Mouse (Mus musculus): ENCODE data around the gene Steap2. TPM values are rescaled to one million over a fixed set of nuclear protein-coding genes. Genes with fewer than 3 reads are reported as not detected.
"Not testable (repeated sequence)": the region's sequence is repeated elsewhere in the genome, so short reads cannot be mapped to it uniquely, and the experiment has no call there.

Gene Steap2
- polyA plus RNA-seq, 1 experiment from 2014 or later: 4.6 TPM

GRCm38 (mm10) chr5:5700386-5700785 is 6.0 kb upstream of the Steap2 start:
- H3K4me3 ChIP-seq (ENCODE audit: low read depth, low read length): no peak overlapping the region
- no peak overlapping the region for H3K4me2 ChIP-seq (ENCODE audit: low read depth, low read length)
- H3K9me3 ChIP-seq (replicated peaks; ENCODE audit: control insufficient read depth, low read length): no peaks in the 10 kb centered on the region
- no peaks in the 10 kb centered on the region for H3K27me3 ChIP-seq (ENCODE audit: control insufficient read depth, insufficient read depth, low read depth, low read length)
- no peak for ATAC-seq (ENCODE audit: low read depth)
- no peak overlapping the region for H3K9ac ChIP-seq (ENCODE audit: low read depth, low read length)
- no peaks in the 10 kb centered on the region for H3K4me1 ChIP-seq (ENCODE audit: control insufficient read depth, low read depth, low read length)
- 48% methylated on average over 2 of the region's 2 CpGs for WGBS (ENCODE audit: insufficient replicate concordance)
- no peaks in the 10 kb centered on the region for H3K36me3 ChIP-seq (ENCODE audit: control insufficient read depth, insufficient read depth)
- no peak overlapping the region for H3K27ac ChIP-seq (ENCODE audit: low read length)

GRCm38 (mm10) chr5:5698830-5699229 is 4.5 kb upstream of the Steap2 start:
- Histone ChIP-seq H3K27me3 (ENCODE audit: control insufficient read depth, insufficient read depth, low read depth, low read length) (peaks cover 6% of the 10 kb centered on the region), H3K9ac (ENCODE audit: low read depth, low read length) (no peak overlapping the region), H3K4me2 (ENCODE audit: low read depth, low read length) (no peak overlapping the region), H3K27ac (ENCODE audit: low read length) (no peak overlapping the region), H3K4me3 (ENCODE audit: low read depth, low read length) (no peak overlapping the region), H3K36me3 (ENCODE audit: control insufficient read depth, insufficient read depth) (no peaks in the 10 kb centered on the region), H3K4me1 (ENCODE audit: control insufficient read depth, low read depth, low read length) (no peaks in the 10 kb centered on the region), H3K9me3 (replicated peaks; ENCODE audit: control insufficient read depth, low read length) (no peaks in the 10 kb centered on the region)
- ATAC-seq (ENCODE audit: low read depth): no peak
- WGBS (ENCODE audit: insufficient replicate concordance): 31% methylated on average over 3 of the region's 3 CpGs

DNA sequence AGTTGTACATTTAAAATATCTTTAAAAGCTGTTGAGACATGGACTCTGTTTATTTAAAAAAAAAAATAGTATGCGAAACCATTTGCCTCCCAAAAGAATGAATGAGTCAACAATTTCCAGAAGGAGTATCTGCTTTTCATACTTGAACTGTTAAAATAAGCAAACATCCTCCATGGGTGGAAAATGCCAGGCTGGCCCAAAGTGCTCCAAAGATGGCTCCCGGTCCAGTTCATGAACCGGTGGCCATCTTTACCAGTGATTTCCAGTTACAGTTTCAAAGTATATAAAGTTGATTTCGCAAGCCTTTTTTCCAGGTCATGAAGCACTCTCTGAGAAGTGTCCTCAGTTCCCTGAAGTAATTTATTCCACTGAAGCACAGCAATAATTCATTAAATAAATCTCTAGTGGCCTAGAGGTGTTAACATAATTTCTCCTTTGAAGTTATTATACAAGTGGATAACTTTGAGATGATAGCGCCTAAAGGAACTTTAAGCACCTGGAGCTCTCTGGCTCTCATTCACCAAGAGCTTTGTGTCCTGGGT is 1.1 kb upstream of the Steap2 start:
- Histone ChIP-seq H3K9me3 (replicated peaks; ENCODE audit: control insufficient read depth, low read length) (no peaks in the 10 kb centered on the region), H3K36me3 (ENCODE audit: control insufficient read depth, insufficient read depth) (no peaks in the 10 kb centered on the region), H3K4me1 (ENCODE audit: control insufficient read depth, low read depth, low read length) (no peaks in the 10 kb centered on the region), H3K27ac (ENCODE audit: low read length) (no peak overlapping the region), H3K27me3 (ENCODE audit: control insufficient read depth, insufficient read depth, low read depth, low read length) (peaks cover 13% of the 10 kb centered on the region), H3K4me2 (ENCODE audit: low read depth, low read length) (no peak overlapping the region), H3K4me3 (ENCODE audit: low read depth, low read length) (no peak overlapping the region), H3K9ac (ENCODE audit: low read depth, low read length) (no peak overlapping the region)
- ATAC-seq (ENCODE audit: low read depth): no peak
- WGBS (ENCODE audit: insufficient replicate concordance): 74% methylated on average over 5 of the region's 5 CpGs

DNA sequence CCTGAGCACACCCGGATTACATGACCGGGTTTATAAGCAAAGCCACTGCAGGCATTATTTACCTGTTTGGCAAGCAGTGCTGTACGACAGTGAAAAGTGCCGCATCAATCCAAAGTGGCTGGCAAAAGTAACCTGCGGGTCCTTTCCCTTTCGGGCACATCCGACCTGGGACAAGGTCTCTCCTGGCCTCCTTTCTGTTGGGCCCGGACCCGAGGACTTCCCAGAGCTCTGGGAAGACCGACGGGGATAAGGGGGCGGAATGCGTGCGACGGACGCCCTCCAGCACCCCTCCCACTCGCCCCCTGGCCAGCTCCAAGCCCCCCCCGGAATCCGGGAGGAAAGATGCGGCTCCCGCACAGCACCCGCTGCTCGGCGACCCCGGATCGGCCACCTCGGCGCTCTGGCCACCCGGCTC is 830 bp downstream of the Steap2 start:
- ATAC-seq (ENCODE audit: low read depth): peak; percentile 12
- Histone ChIP-seq H3K4me3 (ENCODE audit: low read depth, low read length) (peak overlapping the region; percentile 62), H3K27me3 (ENCODE audit: control insufficient read depth, insufficient read depth, low read depth, low read length) (peaks cover 13% of the 10 kb centered on the region), H3K36me3 (ENCODE audit: control insufficient read depth, insufficient read depth) (no peaks in the 10 kb centered on the region), H3K4me1 (ENCODE audit: control insufficient read depth, low read depth, low read length) (no peaks in the 10 kb centered on the region), H3K9me3 (replicated peaks; ENCODE audit: control insufficient read depth, low read length) (no peaks in the 10 kb centered on the region), H3K9ac (ENCODE audit: low read depth, low read length) (peak overlapping the region; percentile 57), H3K4me2 (ENCODE audit: low read depth, low read length) (peak overlapping the region; percentile 46), H3K27ac (ENCODE audit: low read length) (peak overlapping the region; percentile 77)
- under 1% methylated on average over 29 of the region's 29 CpGs for WGBS (ENCODE audit: insufficient replicate concordance)

- ATAC-seq (ENCODE audit: low read depth): no peak
- Histone ChIP-seq H3K27me3 (ENCODE audit: control insufficient read depth, insufficient read depth, low read depth, low read length) (peaks cover 13% of the 10 kb centered on the region), H3K9ac (ENCODE audit: low read depth, low read length) (no peak overlapping the region), H3K4me3 (ENCODE audit: low read depth, low read length) (no peak overlapping the region), H3K36me3 (ENCODE audit: control insufficient read depth, insufficient read depth) (no peaks in the 10 kb centered on the region), H3K27ac (ENCODE audit: low read length) (no peak overlapping the region), H3K4me1 (ENCODE audit: control insufficient read depth, low read depth, low read length) (no peaks in the 10 kb centered on the region; the same call in none of the 2 replicates), H3K9me3 (replicated peaks; ENCODE audit: control insufficient read depth, low read length) (no peaks in the 10 kb centered on the region), H3K4me2 (ENCODE audit: low read depth, low read length) (no peak overlapping the region)
- WGBS (ENCODE audit: insufficient replicate concordance): 38% methylated on average over 4 of the region's 4 CpGs
Observed at GRCm38 (mm10) chr5:5692167-5692738, 2.1 kb downstream of the Steap2 start.

DNA sequence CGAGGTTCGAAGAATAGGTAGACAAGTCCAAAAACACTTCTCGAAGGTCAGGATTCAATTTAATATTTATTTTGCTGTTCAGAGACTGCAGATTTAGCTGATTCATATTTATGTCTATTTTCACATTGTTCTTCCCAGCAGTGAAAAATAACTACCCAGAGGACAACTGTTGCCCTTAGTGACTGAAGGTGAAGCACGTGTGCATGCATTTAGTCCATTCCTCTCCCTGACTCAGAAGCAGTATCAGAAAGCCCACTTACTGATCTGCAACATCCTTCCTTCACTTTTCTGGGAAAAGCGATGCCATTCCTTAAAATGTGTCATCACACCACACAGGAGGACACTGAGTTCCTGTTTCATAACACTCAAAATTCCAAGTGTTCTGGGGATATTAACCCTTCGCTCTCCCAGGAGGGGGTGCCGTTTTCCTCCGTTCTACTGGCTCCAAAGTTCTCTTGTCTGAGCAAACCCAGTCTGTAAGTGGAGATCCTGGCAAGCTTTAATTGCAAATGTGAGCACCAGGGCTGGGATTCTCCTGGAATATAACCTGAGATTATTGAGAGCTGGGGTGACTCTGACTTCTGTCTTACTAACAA is 5.3 kb downstream of the Steap2 start:
- H3K4me1 ChIP-seq (ENCODE audit: control insufficient read depth, low read depth, low read length): no peaks in the 10 kb centered on the region; the same call in none of the 2 replicates
- 49% methylated on average over 8 of the region's 8 CpGs for WGBS (ENCODE audit: insufficient replicate concordance)
- H3K9me3 ChIP-seq (replicated peaks; ENCODE audit: control insufficient read depth, low read length): no peaks in the 10 kb centered on the region
- no peak overlapping the region for H3K4me2 ChIP-seq (ENCODE audit: low read depth, low read length)
- H3K4me3 ChIP-seq (ENCODE audit: low read depth, low read length): no peak overlapping the region
- no peaks in the 10 kb centered on the region for H3K36me3 ChIP-seq (ENCODE audit: control insufficient read depth, insufficient read depth)
- H3K27ac ChIP-seq (ENCODE audit: low read length): no peak overlapping the region
- no peak overlapping the region for H3K9ac ChIP-seq (ENCODE audit: low read depth, low read length)
- peaks cover 8% of the 10 kb centered on the region for H3K27me3 ChIP-seq (ENCODE audit: control insufficient read depth, insufficient read depth, low read depth, low read length)
- ATAC-seq (ENCODE audit: low read depth): no peak

GRCm38 (mm10) chr5:5688228-5688627 is 6.2 kb downstream of the Steap2 start:
- H3K9me3 ChIP-seq (replicated peaks; ENCODE audit: control insufficient read depth, low read length): no peaks in the 10 kb centered on the region
- no peaks in the 10 kb centered on the region for H3K36me3 ChIP-seq (ENCODE audit: control insufficient read depth, insufficient read depth)
- ATAC-seq (ENCODE audit: low read depth): no peak
- no peaks in the 10 kb centered on the region; the same call in none of the 2 replicates for H3K4me1 ChIP-seq (ENCODE audit: control insufficient read depth, low read depth, low read length)
- no peak overlapping the region for H3K4me2 ChIP-seq (ENCODE audit: low read depth, low read length)
- 58% methylated on average over 6 of the region's 6 CpGs for WGBS (ENCODE audit: insufficient replicate concordance)
- no peak overlapping the region for H3K9ac ChIP-seq (ENCODE audit: low read depth, low read length)
- H3K4me3 ChIP-seq (ENCODE audit: low read depth, low read length): no peak overlapping the region
- no peak overlapping the region for H3K27ac ChIP-seq (ENCODE audit: low read length)
- peaks cover under 1% of the 10 kb centered on the region; the same call in 1 of the 2 replicates for H3K27me3 ChIP-seq (ENCODE audit: control insufficient read depth, insufficient read depth, low read depth, low read length)

DNA sequence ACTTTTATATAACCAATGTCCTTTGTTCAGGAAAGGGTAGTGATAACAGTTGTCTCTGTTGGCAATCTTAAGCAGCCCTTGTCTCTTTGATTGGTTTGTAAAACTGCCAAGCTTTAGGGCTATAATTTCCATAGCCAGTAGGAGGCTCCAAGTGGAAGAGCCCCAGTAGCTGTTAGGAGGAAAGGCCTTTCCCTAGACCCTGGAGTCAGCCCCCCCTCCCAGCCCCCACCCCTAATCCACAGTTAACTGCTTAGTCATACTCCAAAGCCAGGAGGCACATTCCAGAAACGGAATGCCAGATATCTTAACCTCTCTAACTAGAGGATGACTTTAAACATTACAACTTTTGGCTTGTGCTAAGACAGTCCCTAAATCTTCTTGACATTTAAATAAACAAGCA is 7.4 kb downstream of the Steap2 start:
- H3K27ac ChIP-seq (ENCODE audit: low read length): no peak overlapping the region
- no peaks in the 10 kb centered on the region for H3K9me3 ChIP-seq (replicated peaks; ENCODE audit: control insufficient read depth, low read length)
- WGBS (ENCODE audit: insufficient replicate concordance): 4% methylated on average over 1 of the region's 1 CpGs
- H3K4me3 ChIP-seq (ENCODE audit: low read depth, low read length): no peak overlapping the region
- H3K9ac ChIP-seq (ENCODE audit: low read depth, low read length): no peak overlapping the region
- no peak overlapping the region for H3K4me2 ChIP-seq (ENCODE audit: low read depth, low read length)
- no peaks in the 10 kb centered on the region for H3K27me3 ChIP-seq (ENCODE audit: control insufficient read depth, insufficient read depth, low read depth, low read length)
- no peaks in the 10 kb centered on the region; the same call in none of the 2 replicates for H3K4me1 ChIP-seq (ENCODE audit: control insufficient read depth, low read depth, low read length)
- H3K36me3 ChIP-seq (ENCODE audit: control insufficient read depth, insufficient read depth): no peaks in the 10 kb centered on the region
- no peak for ATAC-seq (ENCODE audit: low read depth)

GRCm38 (mm10) chr5:5684946-5685345 is 9.4 kb downstream of the Steap2 start:
- not testable (repeated sequence) for H3K9me3 ChIP-seq (replicated peaks; ENCODE audit: control insufficient read depth, low read length); H3K9ac ChIP-seq (ENCODE audit: low read depth, low read length); H3K4me3 ChIP-seq (ENCODE audit: low read depth, low read length); H3K27ac ChIP-seq (ENCODE audit: low read length); H3K36me3 ChIP-seq (ENCODE audit: control insufficient read depth, insufficient read depth); H3K27me3 ChIP-seq (ENCODE audit: control insufficient read depth, insufficient read depth, low read depth, low read length); ATAC-seq (ENCODE audit: low read depth); H3K4me1 ChIP-seq (ENCODE audit: control insufficient read depth, low read depth, low read length); H3K4me2 ChIP-seq (ENCODE audit: low read depth, low read length)
- WGBS (ENCODE audit: insufficient replicate concordance): 56% methylated on average over 2 of the region's 2 CpGs

Measured in liver, embryonic 16.5 days (tissue).